Mouse (Mus musculus) brain, embryonic 14.5 days (tissue): ENCODE data around the gene Otub1.

Source experiments
- CTCF ChIP-seq: fragments of 200-500 bp; IDR thresholded peaks from 2 replicates; pipeline ENCODE4 v1.5.1; 2012; ENCODE audit warnings: inconsistent platforms, mild to moderate bottlenecking, moderate library complexity, borderline replicate concordance; ENCODE audit not compliant: insufficient read depth, insufficient read length; ENCODE audit errors: extremely low read depth
- POLR2A ChIP-seq: fragments of 200-500 bp; IDR thresholded peaks from 2 replicates; pipeline ENCODE4 v1.6.1; 2012; ENCODE audit warnings: mild to moderate bottlenecking, inconsistent platforms, borderline replicate concordance; ENCODE audit not compliant: poor library complexity, insufficient read depth, insufficient read length, severe bottlenecking; ENCODE audit errors: extremely low read depth

DNA sequence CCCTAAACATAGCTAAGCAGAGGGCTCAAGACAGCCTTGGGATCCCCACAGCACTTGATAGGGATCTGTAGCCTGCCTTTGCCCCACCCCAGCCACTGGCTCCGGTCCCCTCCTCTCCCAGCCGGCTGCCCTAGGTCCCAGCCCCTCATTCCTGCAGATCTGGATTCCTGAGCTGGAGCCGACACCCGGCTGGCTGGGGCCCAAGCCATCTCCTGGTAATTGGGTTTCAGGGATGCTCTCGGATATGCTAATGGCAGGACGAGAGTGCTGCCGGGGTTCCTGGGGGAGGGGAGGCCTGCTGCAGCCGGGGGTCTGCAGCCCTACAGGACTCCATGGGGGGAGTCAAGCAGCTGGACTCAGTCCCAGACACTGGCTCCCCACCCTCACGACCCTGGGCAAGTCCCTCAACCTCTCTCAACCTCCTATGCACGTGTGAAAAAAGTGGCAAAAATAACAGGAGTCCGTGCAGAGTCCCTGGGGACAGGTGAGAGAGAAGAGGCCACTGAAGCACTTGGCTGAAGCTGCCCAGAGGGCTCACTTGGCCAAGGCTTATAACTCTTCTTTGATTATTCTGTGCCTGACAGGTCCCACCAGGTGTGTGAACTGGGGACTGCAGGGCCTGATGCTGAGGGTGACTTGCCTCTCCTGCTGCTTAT lies 29.9 kb downstream of the Otub1 start:
- TF ChIP-seq CTCF: no peak
- TF ChIP-seq POLR2A: no peak
